Mouse (Mus musculus) liver, embryonic 13.5 days (tissue): ENCODE measurements around the gene Plscr2. TPM values are rescaled to one million over a fixed set of nuclear protein-coding genes. Genes with fewer than 3 reads are reported as not detected.

Experiments
- microRNA-seq: library from miRNA; unstranded; fragments of <30 nt; microRNA quantifications from one replicate; pipeline ENCODE4, GENCODE M21; 2016
- polyA plus RNA-seq: library from polyadenylated mRNA; unstranded; fragments of >200 nt; fragmentation: Nextera tagmentation; extraction: Ambion mirVana; gene quantifications from 2 replicates; pipeline ENCODE4 v1.2.1, GENCODE M21; 2015

The Plscr2 gene
- polyA plus RNA-seq, 1 experiment from 2014 or later, result 0.54 TPM

Small RNAs within 50 kb of the gene (microRNA-seq; reads per million reads assigned to microRNA genes)
- not detected for gene Mir6386

Other genes with a start within 250 kb of the Plscr2 start
- not detected in 2 replicates for gene Plscr5, start 82.7 kb upstream of the Plscr2 start, polyA plus RNA-seq
- 24.0 and 26.5 TPM in 2 replicates for gene Plscr1, start 25.9 kb upstream of the Plscr2 start, polyA plus RNA-seq
- not detected in 2 replicates for gene 1700057G04Rik, start 33.8 kb downstream of the Plscr2 start, polyA plus RNA-seq
- gene Plscr4, start 181.8 kb downstream of the Plscr2 start, polyA plus RNA-seq, result 0.44 and 0.61 TPM in 2 replicates